Mouse (Mus musculus) cortical plate, adult 2 months (tissue): Measurements from ENCODE around the gene Svep1.

Experiments
- CTCF ChIP-seq: fragments of 200-500 bp; IDR thresholded peaks from 2 replicates; pipeline ENCODE4 v1.5.1; 2011; ENCODE audit warnings: mild to moderate bottlenecking, control low read depth, low read length; ENCODE audit not compliant: insufficient read depth; ENCODE audit errors: extremely low read depth
- POLR2A ChIP-seq: fragments of 200-500 bp; IDR thresholded peaks from 2 replicates; pipeline ENCODE4 v1.6.1; 2011; ENCODE audit warnings: mild to moderate bottlenecking, low read length, control low read depth; ENCODE audit not compliant: insufficient read depth; ENCODE audit errors: extremely low read depth

- TF ChIP-seq POLR2A (no peak), CTCF (no peak)
Observed at GRCm38 (mm10) chr4:58044833-58045232, 161.8 kb downstream of the Svep1 start.
